Mouse (Mus musculus) brain, embryonic 14.5 days (tissue): Measurements from ENCODE around the gene Tnfrsf9.

Experiments
- CTCF ChIP-seq: fragments of 200-500 bp; IDR thresholded peaks from 2 replicates; pipeline ENCODE4 v1.5.1; 2012; ENCODE audit warnings: inconsistent platforms, mild to moderate bottlenecking, moderate library complexity, borderline replicate concordance; ENCODE audit not compliant: insufficient read depth, insufficient read length; ENCODE audit errors: extremely low read depth
- POLR2A ChIP-seq: fragments of 200-500 bp; IDR thresholded peaks from 2 replicates; pipeline ENCODE4 v1.6.1; 2012; ENCODE audit warnings: mild to moderate bottlenecking, inconsistent platforms, borderline replicate concordance; ENCODE audit not compliant: poor library complexity, insufficient read depth, insufficient read length, severe bottlenecking; ENCODE audit errors: extremely low read depth

DNA sequence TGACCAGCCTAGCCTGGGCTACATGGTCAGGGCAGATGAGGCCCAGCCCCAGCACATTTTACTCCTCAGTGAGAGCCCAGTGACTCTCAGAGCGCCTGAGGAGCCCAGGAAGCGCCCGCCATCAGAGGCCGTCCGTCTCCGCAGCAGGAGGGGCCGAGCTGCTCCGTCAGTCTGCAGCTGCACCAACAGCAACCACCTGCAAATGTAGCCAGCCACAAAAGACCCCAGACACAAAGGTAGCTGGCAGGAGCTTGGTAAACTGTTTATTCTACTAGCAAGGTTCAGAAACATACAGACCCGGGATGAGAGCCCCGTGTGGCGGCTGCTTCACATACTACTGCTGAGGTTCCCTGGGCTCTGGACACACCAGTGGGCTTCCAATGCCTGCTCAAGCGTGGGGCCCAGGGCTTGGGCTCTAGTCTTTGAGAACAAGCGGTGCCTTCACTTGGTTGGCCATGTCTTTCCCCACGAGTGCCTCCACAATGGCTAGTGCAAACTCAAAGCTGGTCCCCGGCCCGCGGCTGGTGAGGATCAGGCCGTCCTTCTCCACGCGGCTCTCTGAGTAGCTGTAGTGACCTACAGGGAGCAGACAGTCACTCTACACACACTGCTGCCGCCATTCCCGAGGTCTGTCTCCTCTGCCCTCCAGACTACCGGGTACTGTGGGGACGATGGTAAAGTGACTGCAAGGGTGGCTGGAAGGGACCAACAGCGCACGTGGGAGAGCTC is 17.3 kb upstream of the Tnfrsf9 start:
- TF ChIP-seq POLR2A = no peak
- no peak for TF ChIP-seq CTCF
